Mouse (Mus musculus): ENCODE measurements at regions not wholly inside any gene's neighbourhood (a gene's known extent, or its start where the extent isn't known, plus 50 kb on each side); places are given as distances from the start of the nearest gene placed in this dataset.
"Not testable (repeated sequence)": the region's sequence is repeated elsewhere in the genome, so short reads cannot be mapped to it uniquely, and the experiment has no call there.

DNA sequence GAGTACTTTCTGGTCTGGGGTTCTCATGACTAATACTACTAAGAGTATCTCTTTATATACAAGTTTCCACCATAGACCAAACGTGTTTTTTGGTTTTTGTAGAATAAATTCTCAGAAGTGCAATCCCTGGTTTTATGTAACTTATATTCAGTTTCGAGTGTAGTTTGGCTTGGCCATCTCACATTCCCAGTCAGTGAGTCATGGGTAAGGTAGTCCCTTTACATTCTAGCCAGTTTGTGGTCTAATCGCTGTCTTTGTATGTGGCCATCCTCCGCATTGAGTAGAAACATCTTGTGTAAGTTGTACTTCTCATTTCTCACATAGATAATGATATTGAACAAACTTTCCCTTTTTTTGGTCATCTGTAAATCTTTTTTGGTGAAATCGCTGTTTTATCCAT, 88.3 kb downstream of the Anxa5 start:
- DNase-seq (ENCODE audit: low read depth), result no peak

DNA sequence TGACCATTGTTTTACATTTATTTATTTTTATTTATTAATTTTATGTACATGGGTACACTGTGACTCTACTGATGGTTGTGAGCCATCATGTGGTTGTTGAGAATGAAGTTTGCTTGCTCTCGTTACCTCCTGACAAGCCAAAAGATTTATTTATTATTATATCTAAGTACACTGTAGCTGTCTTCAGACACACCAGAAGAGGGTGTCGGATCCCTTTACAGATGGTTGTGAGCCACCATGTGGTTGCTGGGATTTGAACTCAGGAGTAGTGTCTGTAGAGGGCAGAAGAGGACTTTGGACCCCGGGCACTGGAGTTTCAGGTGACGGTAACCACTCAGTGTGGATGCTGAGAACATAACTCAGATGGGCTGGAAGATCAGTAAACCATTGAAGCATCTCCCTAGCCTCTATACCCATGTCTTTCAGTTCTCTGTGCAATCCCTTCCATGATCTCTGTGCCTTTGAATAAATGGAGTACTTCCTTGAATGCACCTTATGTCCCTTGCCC, 92.2 kb downstream of the Anxa5 start:
- no peak for DNase-seq (ENCODE audit: low read depth)

DNA sequence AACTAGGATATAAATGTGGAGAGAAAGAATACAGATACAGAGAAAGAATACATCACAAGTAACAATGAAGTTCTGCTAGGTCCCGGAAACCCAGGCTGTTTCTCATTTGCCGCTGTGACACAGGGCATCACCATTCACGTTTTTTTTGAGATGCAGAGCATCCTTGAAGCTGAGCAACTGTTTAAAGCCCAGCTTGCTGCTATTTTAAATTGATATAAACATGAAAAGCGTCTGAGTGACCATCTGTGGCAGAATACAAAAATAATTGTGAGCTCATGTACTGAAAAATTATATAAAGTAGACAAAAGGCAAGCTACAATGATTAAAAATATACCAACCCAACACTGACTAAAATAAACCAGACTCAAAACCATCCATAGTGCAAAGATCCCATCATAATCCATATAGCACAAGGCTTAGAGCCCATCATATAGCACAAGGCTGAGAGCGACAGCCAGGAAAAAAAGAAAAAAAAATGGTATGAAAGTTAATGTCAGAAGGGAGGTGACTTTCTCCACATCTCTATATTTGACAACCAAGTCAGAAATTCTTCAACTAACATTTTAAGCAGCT, 94.0 kb downstream of the Anxa5 start:
- DNase-seq (ENCODE audit: low read depth), result no peak

DNA sequence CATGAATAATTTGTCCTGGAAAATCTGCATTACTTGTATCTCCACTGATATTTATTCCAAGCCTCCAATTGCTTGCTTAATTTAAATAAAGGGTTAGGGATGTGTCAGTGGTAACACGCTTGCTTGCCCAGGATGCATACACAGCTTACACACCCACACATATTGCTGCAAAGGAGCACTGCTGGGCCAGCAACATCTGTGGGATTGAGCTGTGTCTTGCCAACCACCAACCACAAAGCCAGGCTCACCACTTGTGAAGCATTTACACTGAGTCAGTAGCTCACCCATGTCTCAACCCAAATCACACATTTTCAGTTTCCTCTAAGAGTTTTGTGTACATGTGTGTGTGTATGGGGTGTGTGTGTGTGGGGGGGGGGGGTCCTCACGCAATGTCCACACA, 100.0 kb downstream of the Anxa5 start:
- DNase-seq (ENCODE audit: low read depth), result no peak

DNA sequence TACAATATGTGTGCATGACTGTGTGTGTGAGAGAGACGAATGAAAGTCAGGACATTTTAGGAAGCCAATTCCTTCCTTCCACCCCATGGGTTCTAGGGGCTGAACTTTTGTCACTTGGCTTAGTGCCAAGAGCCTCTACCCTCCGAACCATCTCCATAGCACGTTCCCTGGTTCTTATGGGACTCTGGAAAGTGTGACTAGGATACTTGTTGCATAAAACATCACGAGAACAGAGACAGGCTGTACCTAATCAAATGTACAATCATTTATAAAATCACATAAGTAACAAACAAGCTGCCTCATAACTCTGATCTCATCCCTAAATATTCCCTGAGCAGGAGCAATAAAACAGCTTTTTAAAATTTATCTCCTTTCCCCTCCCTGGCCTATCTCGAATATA, 100.8 kb downstream of the Anxa5 start:
- DNase-seq (ENCODE audit: low read depth), result no peak

DNA sequence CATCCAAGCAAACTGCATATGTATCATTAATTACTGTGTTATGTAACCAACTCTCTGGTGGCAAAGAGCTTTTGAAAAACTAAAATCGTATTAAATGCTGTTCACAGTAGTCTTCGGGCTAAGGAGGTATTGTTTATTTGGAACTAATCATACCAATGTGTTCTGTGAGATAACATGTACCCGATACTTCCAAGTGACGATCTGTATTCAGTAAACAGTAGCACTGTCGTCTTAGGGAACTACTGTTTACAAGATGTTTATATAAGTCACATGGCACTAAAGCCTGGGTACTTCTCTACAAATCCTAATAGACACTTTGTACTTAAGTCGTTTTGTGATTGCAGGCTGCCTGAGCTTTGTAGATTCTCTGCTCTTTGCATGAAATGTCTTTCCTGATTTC, 114.8 kb downstream of the Anxa5 start:
- no peak for DNase-seq (ENCODE audit: low read depth)

DNA sequence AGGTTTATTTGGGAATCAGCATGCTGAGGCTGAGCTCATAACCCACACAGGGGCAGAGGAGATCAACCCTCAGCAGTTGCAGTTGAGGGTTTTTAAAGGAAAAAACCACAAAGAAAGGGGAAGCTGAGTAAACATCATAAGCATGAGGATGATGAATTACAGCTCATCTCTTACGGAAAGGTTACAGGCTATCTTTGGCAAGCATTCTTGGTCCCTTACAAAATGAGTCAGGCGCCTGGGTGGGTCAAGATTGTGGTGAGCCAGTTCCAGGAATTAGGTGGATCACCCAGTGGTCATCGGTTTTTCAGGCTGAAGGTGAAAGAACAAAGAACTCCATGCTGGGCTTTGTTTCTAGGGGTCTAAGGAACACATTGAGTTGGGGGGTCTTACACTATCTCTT, 121.5 kb downstream of the Anxa5 start:
- DNase-seq (ENCODE audit: low read depth), result not testable (repeated sequence)

DNA sequence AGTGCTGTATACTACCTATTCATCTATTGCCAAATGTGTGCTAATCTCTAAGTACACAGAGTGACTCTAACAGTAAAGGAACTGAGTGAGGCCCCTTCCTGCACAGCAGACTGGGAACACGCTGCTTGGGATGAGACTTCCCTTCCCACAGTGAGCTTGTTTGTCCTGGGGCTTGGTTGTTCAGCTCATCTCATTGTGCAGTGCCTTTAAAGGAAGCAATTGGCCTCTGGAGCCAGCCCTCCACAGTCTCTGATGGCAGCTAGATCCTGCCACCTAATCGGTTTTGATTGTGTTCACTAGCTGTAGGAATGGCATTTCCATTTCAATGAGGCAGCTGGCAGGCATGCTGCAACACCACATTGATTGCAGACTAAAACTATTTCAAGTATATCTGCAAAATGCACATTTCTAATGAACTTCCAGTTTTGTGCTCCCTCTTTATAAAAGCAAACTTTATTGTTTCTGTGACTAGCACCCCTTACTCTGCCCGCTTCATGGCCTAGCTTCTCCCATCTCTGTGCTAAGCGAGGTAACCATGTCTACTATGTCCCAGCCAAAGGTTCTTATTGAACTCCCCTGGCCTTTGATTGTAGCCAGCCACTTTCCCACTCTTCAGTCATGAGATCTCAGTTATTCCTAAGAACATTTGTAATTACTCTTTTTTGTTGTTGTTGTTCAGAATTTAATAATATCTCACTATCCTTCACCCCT, 123.5 kb downstream of the Anxa5 start:
- no peak for DNase-seq (ENCODE audit: low read depth)

DNA sequence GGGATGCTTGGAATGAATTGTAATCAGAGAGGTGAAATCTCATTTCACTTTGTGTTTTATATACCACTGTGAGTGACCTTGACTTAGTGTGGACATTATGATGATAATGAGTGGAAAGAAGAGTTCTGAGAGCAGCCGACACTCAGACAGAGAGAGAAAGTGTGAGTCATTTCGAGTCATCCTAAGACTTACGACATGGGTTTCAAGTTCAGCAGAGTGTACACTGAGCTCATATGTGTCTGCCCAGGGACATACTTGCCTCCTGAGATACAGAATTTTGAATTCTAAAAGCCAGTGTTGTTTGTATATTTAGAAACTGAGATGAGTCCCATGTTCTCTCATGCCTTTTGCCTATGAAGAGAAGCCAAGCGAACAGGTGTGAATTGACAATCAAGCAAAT, 126.6 kb downstream of the Anxa5 start:
- no peak for DNase-seq (ENCODE audit: low read depth)

DNA sequence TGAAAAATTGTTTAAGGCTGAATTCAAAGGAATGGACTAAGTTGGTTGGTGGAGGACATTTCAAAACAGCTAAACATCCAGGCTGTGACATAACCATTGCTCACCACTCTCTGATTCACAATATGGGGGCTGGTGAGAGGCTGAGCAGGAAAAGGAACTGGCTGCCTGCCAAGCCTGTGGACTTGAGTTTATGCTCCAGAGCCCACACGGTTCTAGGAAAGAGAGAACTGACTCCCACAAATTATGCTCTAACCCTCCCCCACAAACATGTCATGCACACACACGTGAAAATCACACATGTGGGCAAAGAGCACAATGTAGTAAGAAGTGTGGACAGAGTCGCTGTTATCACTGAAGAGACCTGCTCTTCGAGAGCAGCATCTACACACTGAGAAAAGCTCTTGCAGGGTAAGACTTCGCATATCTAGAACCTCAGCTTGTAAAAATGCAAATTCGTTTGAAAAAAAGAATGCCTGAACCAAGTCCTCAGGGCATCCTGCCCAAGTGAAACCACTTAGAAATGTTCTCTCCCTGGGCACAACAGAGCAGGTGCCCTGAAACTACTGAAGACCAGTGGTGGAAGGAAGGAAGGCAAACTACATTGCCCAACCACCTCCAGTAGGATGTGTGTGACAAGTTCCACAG, 118.9 kb upstream of the Qrfpr start:
- DNase-seq (ENCODE audit: low read depth), result no peak

DNA sequence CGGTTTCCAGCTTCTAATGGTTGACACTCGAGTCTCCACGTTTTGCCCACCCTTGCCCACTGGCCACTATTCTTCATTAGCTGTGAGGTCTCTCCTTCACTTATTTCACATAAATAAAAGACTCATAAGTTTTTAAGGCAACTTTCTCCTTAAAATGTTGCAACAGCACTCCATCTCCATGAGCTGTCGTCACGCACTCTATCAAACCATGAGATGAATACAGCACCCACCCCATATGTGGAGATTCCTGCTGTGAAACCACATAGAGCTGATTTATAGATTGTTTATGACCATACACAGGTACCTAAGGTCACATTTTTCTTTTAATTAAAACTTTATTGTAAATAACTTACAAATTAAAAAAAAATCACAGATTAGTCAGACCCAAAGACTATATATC, 117.5 kb upstream of the Qrfpr start:
- DNase-seq (ENCODE audit: low read depth), result no peak

DNA sequence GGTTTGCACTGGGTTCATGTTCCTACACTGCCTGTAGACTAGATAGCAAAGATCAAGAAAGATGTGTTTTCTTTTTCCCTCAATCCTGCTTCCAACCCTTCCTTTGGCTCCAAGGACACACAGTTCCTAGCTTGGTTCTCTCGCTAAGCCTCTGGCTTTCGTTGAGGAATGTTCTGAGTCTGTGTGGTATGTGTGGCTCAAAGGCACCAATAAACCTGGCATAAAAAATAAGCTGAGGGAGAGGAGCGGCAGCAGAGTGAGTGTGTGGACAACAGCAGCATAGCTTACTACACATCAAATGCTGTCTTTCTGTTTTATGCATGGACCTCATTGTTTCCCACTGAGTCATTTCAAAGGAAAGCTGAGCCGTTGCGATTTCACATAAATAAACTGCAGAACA, 112.2 kb upstream of the Qrfpr start:
- no peak for DNase-seq (ENCODE audit: low read depth)

DNA sequence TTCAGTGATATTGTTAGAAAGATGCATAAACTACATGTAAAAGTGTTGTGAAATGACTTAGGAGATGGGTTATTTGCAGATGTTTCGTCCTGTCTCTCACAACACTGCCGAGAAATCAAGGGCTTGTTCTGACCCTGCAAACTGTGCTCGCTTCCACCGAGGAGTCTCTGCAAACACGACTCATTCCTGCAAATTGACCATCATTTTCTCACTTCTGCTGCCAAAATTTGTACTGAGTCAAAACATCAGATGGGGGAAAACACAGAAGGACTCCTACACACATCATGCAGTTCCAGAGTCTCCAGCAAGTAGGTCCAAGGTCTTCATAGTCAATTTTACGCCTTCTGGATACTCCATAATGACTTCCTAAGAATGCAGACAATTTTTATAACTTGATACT, 109.9 kb upstream of the Qrfpr start:
- no peak for DNase-seq (ENCODE audit: low read depth)

DNA sequence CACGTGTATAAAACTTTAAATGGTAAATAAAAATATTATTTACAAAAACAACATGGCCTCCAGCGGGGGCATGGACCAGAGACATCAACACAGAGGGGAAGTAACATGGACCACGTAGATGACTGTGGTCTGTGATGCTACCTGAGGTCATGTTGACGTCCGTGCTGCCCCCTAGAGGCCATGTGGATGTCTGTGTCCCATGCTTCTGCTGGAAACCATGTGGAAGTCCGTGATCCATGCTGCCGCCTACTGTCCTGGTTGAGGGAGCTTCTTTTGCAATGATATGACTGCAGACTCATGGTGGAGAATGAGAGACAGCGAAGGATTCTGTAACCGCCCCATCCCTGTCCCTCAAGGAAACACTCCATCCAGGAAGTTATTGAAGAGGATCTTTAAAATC, 108.5 kb upstream of the Qrfpr start:
- DNase-seq (ENCODE audit: low read depth), result peak; percentile 41

DNA sequence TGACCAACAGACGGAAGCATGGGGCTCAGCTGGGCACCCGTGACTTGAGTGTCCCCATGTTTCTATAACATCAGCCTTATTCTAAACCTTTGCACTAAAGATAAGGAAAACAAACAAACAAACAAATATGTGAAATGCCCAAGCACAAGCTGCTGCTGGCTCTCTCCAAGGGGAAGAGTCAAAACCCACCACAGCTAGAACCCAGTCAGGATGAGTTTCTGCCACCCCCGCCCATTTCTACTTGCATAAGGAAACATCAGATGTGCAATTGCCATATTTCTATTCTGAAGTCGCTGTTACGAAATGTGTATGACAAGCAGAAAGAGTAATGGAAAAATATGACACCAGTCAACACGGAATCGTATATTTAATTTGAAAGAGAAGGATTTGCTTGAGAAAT, 107.5 kb upstream of the Qrfpr start:
- DNase-seq (ENCODE audit: low read depth), result no peak

DNA sequence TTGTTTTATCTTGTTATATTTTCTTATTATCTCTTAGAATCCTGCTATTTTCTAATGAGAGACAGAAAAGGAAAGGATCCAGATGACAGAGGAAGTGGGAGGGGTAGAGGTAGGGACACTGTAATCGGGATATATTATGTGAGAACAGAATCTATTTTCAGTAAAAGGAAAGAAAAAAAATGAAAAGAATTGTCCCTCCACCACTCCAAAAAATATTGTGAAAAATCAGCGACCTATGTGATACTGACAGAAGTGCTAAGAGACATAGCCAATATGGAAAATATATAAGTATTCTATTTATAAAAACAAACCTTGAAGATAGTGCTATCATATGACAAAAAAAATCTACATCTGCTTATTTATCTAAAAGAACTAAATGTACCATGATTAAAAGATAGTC, 106.8 kb upstream of the Qrfpr start:
- DNase-seq (ENCODE audit: low read depth), result no peak

DNA sequence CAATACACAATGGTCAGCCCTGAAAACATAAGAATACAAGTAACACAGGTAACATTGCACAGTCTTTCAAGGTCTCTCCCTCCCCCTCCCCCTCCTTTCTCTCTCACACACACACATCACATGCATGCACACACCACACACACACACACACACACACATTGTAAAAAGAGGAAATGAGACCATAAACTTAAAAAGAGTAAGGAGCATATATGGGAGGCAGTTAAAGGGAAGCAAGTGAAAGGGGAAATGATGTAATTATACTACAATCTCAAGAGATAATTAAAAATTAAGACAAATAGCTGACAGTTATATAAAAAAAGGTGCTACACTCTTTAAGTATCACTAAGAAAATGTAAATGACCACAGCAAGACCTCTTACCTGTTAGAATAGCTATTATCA, 96.5 kb upstream of the Qrfpr start:
- no peak for DNase-seq (ENCODE audit: low read depth)

DNA sequence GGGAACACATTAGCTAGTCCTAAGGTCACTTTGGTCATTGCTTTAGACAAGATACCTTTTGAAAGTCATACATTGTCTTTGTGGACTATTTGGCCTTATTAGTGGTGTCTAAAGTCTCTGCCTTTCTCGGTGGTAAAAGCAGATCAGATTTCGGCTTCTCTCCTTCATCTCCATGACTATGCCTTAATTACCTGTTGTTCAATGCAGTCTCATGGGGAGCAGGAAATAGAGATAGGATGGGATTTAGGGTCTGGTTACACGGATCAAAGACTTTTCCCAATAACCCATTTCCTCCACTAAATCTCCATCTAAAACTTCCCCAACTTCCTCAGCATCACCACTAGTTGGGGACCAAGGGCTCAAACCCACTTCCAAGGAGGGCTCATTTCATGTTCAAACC, 89.2 kb upstream of the Qrfpr start:
- DNase-seq (ENCODE audit: low read depth), result no peak

DNA sequence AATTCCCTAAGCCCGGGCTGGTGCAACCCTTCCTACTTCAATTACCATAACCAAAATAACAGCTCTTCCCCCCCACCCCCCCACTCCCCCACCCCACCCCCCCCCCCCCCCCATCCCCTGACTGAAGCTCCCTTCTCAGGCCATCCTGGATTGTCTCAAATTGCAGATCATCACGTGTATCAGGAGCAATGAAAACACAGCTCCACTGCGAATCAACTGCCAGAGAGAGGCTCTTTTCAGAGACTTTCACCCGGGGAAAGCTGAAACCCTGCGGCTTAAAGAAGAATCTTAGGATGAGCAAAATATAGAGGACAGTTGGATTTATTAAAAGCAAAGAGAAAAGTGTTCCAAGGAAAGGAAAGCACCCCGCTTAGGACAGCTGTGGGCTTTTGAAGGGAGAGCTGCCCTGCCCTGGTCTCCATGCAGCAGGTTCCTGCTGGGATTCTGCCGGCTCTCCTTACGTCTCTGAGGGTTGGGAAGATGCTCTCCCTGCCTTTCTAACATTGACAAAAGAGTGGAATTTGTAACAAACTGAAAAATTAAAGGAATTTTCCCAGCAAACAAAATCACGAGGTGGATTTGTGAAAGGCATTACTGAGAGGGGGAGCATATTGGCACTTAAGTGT, 88.6 kb upstream of the Qrfpr start:
- DNase-seq (ENCODE audit: low read depth), result no peak

DNA sequence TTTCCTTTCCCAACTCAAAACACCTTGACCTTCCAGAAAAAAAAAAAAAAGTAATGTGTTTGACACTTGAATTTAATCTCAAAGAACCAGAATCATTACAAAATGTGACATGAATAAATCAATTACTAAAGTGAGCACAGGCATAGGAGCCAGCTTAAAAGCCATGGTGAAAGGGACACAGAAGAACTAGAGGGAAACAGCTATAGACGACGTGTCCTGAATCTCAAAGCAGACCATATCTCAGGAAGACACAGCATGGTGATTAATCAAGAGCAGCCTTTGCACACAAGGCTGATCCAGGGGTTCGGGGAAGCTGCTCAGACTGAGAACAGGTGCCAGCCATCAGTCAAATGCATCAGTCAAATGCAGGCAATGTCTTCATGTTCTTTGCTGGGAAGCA, 74.7 kb upstream of the Qrfpr start:
- no peak for DNase-seq (ENCODE audit: low read depth)

DNA sequence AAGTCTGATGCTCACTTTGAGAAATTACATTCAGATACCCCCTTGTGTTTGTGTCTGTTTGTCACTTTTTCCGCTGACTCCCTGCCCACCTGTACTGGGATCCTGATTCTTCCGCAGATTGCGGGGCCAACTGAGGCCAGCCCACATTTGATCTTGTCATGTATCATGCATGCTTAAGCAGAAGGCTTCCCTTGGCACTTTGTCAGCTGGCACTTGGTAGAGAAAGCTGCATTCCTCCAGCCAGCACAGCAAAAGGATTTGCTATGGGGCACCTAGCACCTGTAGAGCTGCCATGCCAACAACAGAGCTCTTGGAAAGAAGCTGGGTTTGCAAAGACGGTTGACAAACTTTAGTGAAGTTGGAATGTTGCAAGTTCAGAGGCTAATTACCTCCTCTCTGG, 69.9 kb upstream of the Qrfpr start:
- no peak for DNase-seq (ENCODE audit: low read depth)

DNA sequence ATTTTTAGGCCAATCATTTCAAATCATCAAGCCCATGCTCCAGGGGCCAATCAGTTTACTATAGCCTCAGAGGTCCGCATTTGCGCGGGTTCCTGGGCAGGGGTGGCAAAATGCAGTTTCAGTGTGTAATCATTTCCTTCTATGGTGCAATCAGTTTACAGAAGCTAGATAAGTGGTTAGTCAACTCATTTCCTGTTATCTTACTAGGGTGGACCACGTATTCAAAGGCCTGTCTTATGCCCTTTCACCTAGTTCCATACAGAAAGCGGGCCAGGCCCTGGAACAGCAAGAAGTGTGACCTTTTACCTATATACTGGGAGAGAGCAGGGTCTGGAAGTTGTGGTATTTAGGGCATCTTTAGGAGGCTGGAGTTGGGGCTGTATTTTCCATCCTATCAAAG, 62.0 kb upstream of the Qrfpr start:
- no peak for DNase-seq (ENCODE audit: low read depth)

DNA sequence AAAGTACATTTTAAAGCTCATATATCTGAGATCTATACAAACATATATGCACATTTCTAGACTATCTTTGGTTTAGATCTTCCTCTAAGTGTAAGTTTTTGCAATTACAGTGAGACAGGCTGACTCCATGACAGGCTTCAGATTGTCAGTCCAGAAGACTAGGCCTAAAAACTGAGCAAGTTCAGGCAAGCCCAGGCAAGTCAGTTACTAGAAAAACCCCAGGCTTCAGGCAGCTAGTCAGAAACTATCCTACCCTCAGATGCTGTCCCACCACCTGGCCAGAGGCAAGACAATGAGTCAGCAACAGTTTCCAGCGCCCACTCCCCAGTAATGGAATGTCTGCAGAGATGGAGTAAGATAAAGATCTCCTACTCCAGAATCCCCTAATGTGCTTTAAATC, 53.4 kb upstream of the Qrfpr start:
- no peak for DNase-seq (ENCODE audit: low read depth)

Data from c-Kit-positive CD71-negative TER-119-negative erythroid progenitor cells, embryonic 14.5 days (primary cell).